Mouse (Mus musculus) midbrain, embryonic 11.5 days (tissue): ENCODE data around the gene Adcy5. TPM values are rescaled to one million over a fixed set of nuclear protein-coding genes. Genes with fewer than 3 reads are reported as not detected.
A peak's percentile ranks its signal among the peaks of the same experiment; 100 is the strongest.

Experiments used
- ATAC-seq: fragments of 200-750 bp; cut with Nextera tagmentation; 2 replicates; pipeline ENCODE4 v1.8.0; 2017; ENCODE audit warnings: moderate TSS enrichment, moderate library complexity; ENCODE audit not compliant: low FRiP score
- DNase-seq: peaks from one replicate; pipeline ENCODE4 v3.0.0; 2015; ENCODE audit warnings: low spot score; ENCODE audit errors: missing footprints
- H3K27ac ChIP-seq: fragments of 300-500 bp; sonication (generic); 2 replicates; pipeline ENCODE4 v1.5.1; 2014; ENCODE audit warnings: low read depth, low read length
- H3K27me3 ChIP-seq: fragments of 300-500 bp; sonication (generic); 2 replicates; pipeline ENCODE4 v1.6.1; 2014; ENCODE audit warnings: mild to moderate bottlenecking, low read length, moderate library complexity, mixed read lengths; ENCODE audit not compliant: control insufficient read depth, insufficient read depth
- H3K36me3 ChIP-seq: fragments of 300-500 bp; sonication (generic); 2 replicates; pipeline ENCODE4 v1.6.1; 2014; ENCODE audit warnings: mild to moderate bottlenecking, low read length, moderate library complexity, mixed read lengths; ENCODE audit not compliant: control insufficient read depth, insufficient read depth
- H3K4me1 ChIP-seq: fragments of 300-500 bp; sonication (generic); 2 replicates; pipeline ENCODE4 v1.6.1; 2014; ENCODE audit warnings: low read length; ENCODE audit not compliant: control insufficient read depth, insufficient read depth
- H3K4me2 ChIP-seq: fragments of 300-500 bp; sonication (generic); 2 replicates; pipeline ENCODE4 v1.6.1; 2014; ENCODE audit warnings: mild to moderate bottlenecking, moderate library complexity
- H3K4me3 ChIP-seq: fragments of 300-500 bp; sonication (generic); 2 replicates; pipeline ENCODE4 v1.5.1; 2014; ENCODE audit warnings: low read depth, low read length
- H3K9ac ChIP-seq: fragments of 300-500 bp; sonication (generic); 2 replicates; pipeline ENCODE4 v1.6.1; 2014; ENCODE audit warnings: low read length
- H3K9me3 ChIP-seq: fragments of 300-500 bp; sonication (generic); 2 replicates; pipeline ENCODE4 v1.6.1; 2016; ENCODE audit warnings: low read length; ENCODE audit not compliant: control insufficient read depth
- WGBS: fragments of 180-500 bp; shearing (Covaris S2); extraction: QIAGEN DNeasy Blood & Tissue Kit; methylation state at CpG from one replicate; pipeline ENCODE4 v1.1.7; 2014; 5-methylcytosine and 5-hydroxymethylcytosine counted together
- polyA plus RNA-seq: library from polyadenylated mRNA; unstranded; fragments of >200 nt; fragmentation: Nextera tagmentation; extraction: Ambion mirVana; gene quantifications from 2 replicates; pipeline ENCODE4 v1.2.1, GENCODE M21; 2014

Adcy5 gene
- polyA plus RNA-seq, 1 experiment from 2014 or later = 1.7 TPM

DNA sequence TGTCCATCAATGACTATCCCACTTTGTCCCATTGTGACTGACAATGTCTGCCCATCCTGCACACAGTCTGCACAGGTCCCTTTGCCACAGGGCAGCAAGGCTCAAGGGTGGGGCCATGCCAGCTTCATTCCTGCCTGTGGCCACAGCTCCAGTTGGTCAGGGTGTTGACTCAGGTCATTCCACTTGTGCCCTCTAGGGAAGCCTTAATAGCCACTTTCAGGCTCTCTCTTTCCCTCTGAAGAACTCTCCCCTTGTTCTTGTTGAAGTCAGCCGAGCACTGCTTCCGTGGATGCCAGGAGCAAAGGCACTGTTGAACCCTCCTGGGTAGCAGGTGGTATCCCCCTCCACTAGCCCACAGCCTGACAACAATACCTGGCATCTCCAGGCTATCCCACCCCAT lies 127.8 kb downstream of the Adcy5 start:
- no peak for DNase-seq
- Histone ChIP-seq H3K9ac (no peak overlapping the region), H3K27me3 (no peaks in the 10 kb centered on the region), H3K4me1 (no peaks in the 10 kb centered on the region), H3K36me3 (no peaks in the 10 kb centered on the region), H3K4me2 (no peak overlapping the region), H3K27ac (no peak overlapping the region), H3K9me3 (no peaks in the 10 kb centered on the region), H3K4me3 (no peak overlapping the region)
- no peak for ATAC-seq
- whole genome bisulfite sequencing = 86% methylated on average over 2 of the region's 2 CpGs

DNA sequence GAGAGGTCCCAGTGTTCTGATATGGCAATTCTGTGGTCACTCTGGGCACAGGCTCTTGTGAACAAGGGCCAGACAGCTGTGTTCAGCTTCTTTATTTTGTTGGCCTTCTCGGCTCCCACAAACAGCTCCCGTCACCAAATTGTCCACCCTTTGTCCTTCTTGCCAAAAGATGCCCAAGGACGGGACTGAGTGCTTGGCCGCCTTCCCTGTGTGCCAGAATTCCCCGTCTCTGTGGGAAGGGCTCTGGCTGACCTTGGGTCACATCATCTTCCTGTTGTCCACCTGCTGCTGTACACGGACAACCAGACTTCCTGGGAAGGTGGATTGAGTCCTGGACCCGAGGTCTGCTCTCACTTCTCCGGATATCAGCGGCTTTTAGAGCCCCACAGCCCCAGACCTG lies 131.1 kb downstream of the Adcy5 start:
- no peak overlapping the region for H3K4me2 ChIP-seq
- no peaks in the 10 kb centered on the region for H3K9me3 ChIP-seq
- no peak overlapping the region for H3K27ac ChIP-seq
- DNase-seq = no peak
- H3K4me3 ChIP-seq = no peak overlapping the region
- no peaks in the 10 kb centered on the region for H3K36me3 ChIP-seq
- WGBS = 83% methylated on average over 9 of the region's 9 CpGs
- ATAC-seq = no peak
- no peak overlapping the region for H3K9ac ChIP-seq
- H3K4me1 ChIP-seq = no peaks in the 10 kb centered on the region
- H3K27me3 ChIP-seq = no peaks in the 10 kb centered on the region

DNA sequence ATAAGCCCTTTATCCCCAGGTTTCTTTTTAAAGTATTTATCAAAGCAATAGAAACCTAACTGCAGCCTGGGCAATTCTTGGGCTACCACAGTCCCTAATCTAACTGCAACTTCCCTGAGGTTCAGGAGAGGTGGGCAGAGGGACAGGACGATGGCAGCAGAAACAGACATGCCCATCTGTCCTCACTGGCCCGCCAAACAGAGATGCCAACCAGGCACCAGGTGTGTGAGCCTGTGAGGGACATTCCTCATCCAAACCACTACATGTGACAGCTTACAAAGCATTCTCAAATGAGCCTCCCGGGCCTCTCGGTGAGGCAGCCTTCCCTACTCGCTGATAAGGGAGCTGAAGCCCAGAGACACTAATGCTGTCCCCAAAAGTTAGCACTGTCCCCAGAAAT lies 132.6 kb downstream of the Adcy5 start:
- no peaks in the 10 kb centered on the region for H3K27me3 ChIP-seq
- no peak overlapping the region for H3K27ac ChIP-seq
- H3K4me2 ChIP-seq = no peak overlapping the region
- no peaks in the 10 kb centered on the region for H3K9me3 ChIP-seq
- peak; percentile 39 for DNase-seq
- no peak overlapping the region for H3K9ac ChIP-seq
- no peaks in the 10 kb centered on the region for H3K4me1 ChIP-seq
- H3K36me3 ChIP-seq = no peaks in the 10 kb centered on the region
- H3K4me3 ChIP-seq = no peak overlapping the region
- no peak for ATAC-seq
- 90% methylated on average over 5 of the region's 5 CpGs for WGBS

DNA sequence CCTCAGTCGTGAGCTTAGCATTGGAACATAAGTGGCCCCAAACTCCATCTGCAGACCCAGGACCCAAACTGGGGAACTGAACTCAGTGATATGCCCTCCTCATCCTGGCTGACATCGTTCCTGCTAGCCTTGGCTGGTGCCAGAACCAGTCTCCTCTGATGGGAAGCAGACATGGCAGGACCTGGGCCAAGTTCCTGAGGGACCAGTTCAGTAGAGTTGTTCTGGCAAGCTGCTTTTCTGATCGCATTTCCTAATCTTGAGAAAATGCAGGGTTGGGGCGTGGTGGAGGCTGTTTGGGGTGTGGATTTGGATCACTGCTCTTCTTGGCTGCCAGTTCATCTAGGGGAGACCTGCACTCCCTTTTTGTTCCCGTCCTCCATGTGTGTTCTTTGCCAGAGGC lies 143.1 kb downstream of the Adcy5 start:
- WGBS = 87% methylated on average over 5 of the region's 5 CpGs
- no peaks in the 10 kb centered on the region for H3K9me3 ChIP-seq
- no peak for ATAC-seq
- no peak overlapping the region for H3K4me2 ChIP-seq
- no peak overlapping the region for H3K4me3 ChIP-seq
- DNase-seq = no peak
- no peak overlapping the region for H3K9ac ChIP-seq
- H3K27me3 ChIP-seq = no peaks in the 10 kb centered on the region
- H3K27ac ChIP-seq = no peak overlapping the region
- no peaks in the 10 kb centered on the region for H3K36me3 ChIP-seq
- no peaks in the 10 kb centered on the region for H3K4me1 ChIP-seq

DNA sequence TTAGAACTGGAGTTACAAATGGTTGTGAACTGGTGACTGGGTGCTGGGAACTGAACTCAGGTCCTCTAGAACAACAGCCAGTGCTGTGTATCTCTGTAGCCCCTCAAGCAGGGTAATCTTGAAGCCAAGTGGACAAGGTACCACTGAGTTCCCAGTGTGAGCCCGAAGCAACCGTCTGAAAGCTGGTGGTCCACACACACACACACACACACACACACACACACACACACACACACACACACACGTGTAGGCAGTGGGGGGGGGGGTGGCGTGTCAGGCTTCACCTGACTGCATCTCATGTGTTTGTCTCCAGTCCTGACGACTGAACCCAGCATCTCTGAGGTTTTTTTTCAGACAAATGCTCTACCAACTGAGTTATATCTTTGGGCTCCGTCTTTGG lies 145.5 kb downstream of the Adcy5 start:
- WGBS = 84% methylated on average over 6 of the region's 6 CpGs
- H3K9ac ChIP-seq = no peak overlapping the region
- DNase-seq (no peak), ATAC-seq (no peak)
- H3K9me3 ChIP-seq = no peaks in the 10 kb centered on the region
- no peaks in the 10 kb centered on the region for H3K4me1 ChIP-seq
- no peaks in the 10 kb centered on the region for H3K36me3 ChIP-seq
- H3K27me3 ChIP-seq = no peaks in the 10 kb centered on the region
- H3K4me3 ChIP-seq = no peak overlapping the region
- no peak overlapping the region for H3K4me2 ChIP-seq
- no peak overlapping the region for H3K27ac ChIP-seq

DNA sequence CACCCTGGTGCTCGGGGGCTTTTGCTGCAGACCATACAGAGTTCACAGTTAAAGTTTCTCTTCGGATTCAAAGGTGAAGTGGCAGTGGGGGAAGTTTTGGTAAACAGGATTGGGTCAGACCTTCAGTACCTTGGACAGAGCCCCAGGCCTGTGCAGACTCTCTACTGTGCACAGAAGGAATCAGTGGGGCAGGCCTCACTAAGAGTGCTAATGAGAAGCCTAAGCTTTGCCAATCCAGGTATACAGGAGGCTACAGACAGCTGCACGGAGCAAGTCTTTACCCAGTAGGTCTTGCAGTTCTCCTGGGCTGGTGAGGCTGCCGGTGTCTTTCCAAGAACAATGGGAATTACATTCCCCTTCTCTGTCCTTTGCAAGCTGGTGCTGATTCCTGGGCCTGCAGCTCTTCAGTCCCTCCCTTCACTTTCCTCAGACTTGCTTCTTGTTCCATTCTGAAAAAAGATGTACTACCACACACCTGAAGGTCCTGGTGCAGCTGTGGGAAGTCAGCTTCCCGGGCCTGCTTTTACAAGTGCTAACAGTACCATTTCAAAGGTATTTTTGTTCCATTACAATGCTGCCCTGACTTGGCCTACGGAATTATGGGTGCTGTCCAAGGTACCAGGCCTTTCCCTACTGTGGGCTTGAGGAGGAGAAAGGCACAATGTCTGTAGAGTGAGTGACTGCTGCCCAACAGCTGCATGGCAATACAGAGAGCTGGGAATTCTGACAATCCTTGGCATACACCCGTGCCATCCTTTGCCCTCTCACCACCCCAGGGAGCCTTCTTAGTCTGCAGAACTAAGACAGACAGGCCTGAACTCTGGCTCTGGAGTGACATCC lies 148.0 kb downstream of the Adcy5 start:
- no peak for DNase-seq
- Histone ChIP-seq H3K4me2 (no peak overlapping the region), H3K4me3 (no peak overlapping the region), H3K27ac (no peak overlapping the region), H3K36me3 (no peaks in the 10 kb centered on the region), H3K9me3 (no peaks in the 10 kb centered on the region), H3K27me3 (no peaks in the 10 kb centered on the region), H3K4me1 (no peaks in the 10 kb centered on the region), H3K9ac (no peak overlapping the region)
- ATAC-seq = no peak
- WGBS = 44% methylated on average over 7 of the region's 7 CpGs

DNA sequence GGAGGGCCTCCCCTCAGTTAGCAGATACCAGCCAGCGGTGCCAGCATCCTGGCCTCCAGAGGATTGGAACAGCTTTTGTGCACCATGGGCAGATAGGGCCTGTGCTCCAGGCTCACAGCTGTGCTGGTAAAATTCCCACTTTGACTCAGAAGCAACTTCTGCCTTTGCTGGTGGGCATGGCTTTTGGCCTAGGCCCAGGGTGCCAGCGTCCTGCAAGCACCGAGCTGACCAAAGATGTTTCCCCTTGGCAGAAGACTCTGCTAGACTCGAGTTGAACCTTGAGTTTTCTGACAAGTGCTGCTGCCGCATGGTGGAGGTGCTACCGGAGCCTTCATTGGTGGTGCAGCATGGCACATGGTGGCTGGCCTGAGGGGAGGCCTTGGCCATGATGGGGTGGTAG lies 149.0 kb downstream of the Adcy5 start:
- no peaks in the 10 kb centered on the region for H3K9me3 ChIP-seq
- no peak for ATAC-seq
- no peak overlapping the region for H3K4me2 ChIP-seq
- no peak overlapping the region for H3K4me3 ChIP-seq
- 91% methylated on average over 6 of the region's 6 CpGs for WGBS
- H3K27ac ChIP-seq = no peak overlapping the region
- no peaks in the 10 kb centered on the region for H3K4me1 ChIP-seq
- no peak overlapping the region for H3K9ac ChIP-seq
- no peaks in the 10 kb centered on the region for H3K27me3 ChIP-seq
- no peak for DNase-seq
- no peaks in the 10 kb centered on the region for H3K36me3 ChIP-seq

DNA sequence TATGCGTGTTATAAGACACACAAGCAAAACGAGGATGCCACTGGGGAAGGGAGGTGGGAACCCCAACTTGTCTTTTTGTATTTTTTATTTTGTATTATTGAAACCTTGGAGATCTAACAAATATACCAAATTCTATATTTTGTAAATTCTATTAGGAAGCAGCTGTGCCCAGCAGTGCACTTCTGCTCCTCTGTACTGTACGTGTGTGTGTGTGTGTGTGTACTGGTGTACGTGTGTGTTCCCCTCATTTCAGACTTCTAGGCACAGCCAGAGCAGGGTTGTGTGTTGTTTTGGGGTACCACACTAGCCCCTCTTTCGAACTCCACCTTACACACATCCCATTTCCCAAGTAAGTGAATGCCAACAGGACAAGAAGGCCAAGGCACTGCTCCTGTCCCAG lies 149.7 kb downstream of the Adcy5 start:
- no peak overlapping the region for H3K4me2 ChIP-seq
- no peak overlapping the region for H3K27ac ChIP-seq
- H3K36me3 ChIP-seq = no peaks in the 10 kb centered on the region
- no peak for ATAC-seq
- WGBS = 84% methylated on average over 5 of the region's 5 CpGs
- H3K4me3 ChIP-seq = no peak overlapping the region
- H3K9ac ChIP-seq = no peak overlapping the region
- no peak for DNase-seq
- no peaks in the 10 kb centered on the region for H3K4me1 ChIP-seq
- H3K9me3 ChIP-seq = no peaks in the 10 kb centered on the region
- H3K27me3 ChIP-seq = no peaks in the 10 kb centered on the region

DNA sequence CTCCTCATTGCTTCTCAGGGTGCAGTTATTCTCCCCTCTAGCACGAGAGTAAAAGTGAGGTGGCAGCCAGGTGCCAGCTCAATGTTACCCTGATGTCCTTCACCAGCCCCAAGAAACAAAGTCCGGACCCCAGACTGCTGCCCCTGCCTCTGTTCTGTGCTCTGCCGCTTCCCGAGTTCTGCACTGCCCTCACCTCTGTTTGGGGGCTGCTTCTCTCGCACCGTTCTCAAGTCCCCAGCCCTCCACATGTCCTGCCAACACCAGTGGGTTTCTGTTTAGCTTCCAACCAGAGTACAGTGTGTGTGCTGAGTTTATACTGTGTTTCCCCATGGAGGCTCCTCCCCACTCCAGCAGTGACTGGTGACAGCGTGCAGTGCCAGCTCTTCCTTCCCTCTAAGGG lies 150.5 kb downstream of the Adcy5 start:
- ATAC-seq (no peak), DNase-seq (no peak)
- Histone ChIP-seq H3K9ac (no peak overlapping the region), H3K27ac (no peak overlapping the region), H3K4me3 (no peak overlapping the region), H3K4me2 (no peak overlapping the region), H3K4me1 (no peaks in the 10 kb centered on the region), H3K9me3 (no peaks in the 10 kb centered on the region), H3K27me3 (no peaks in the 10 kb centered on the region), H3K36me3 (no peaks in the 10 kb centered on the region)
- WGBS = 90% methylated on average over 7 of the region's 7 CpGs
